Mouse (Mus musculus) large intestine, adult 2 months (tissue): Measurements from ENCODE around the gene Qtrt2. TPM values are rescaled to one million over a fixed set of nuclear protein-coding genes. Genes with fewer than 3 reads are reported as not detected.

Source experiments
- DNase-seq: peaks from one replicate; pipeline ENCODE4 v3.0.0-alpha.2; 2012; ENCODE audit warnings: low read depth, low spot score
- WGBS: fragments of 180-500 bp; shearing (Covaris S2); methylation state at CpG from one replicate; pipeline ENCODE4 v1.1.7; 2018; 5-methylcytosine and 5-hydroxymethylcytosine counted together
- polyA plus RNA-seq: library from polyadenylated mRNA; depleted of rRNA; stranded (reverse); fragments of >200 nt; gene quantifications from 2 replicates; pipeline ENCODE4 v1.2.3, GENCODE M21; 2012

Qtrt2 gene
- polyA plus RNA-seq, 1 experiment: 9.7 TPM

DNA sequence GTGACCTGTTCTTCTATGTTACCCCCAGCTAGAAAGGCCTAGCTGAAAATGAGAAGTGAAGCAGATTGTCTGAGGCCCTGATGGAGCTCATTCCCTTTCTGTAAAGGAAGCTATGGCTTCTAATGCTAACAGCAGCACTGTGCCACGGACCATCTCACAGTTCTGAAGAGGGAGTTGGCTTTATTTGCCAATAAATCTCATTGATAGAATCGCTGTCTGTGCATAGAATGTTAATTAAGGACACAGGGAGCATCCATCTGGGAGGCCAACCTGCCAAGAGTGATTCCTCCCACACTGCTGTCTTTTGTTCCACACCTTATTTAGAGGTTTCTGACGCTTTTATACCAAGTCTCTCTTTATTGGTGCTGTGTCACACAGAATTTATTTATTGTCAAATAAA lies 4.9 kb upstream of the Qtrt2 start:
- no peak for DNase-seq
- WGBS: 74% methylated on average over 3 of the region's 3 CpGs

GRCm38 (mm10) chr16:43930577-43930976 lies 4.0 kb upstream of the Qtrt2 start:
- no peak for DNase-seq

- no peak for DNase-seq
- WGBS: 94% methylated on average over 1 of the region's 1 CpGs
Observed at GRCm38 (mm10) chr16:43925846-43926245, 763 bp downstream of the Qtrt2 start.

DNA sequence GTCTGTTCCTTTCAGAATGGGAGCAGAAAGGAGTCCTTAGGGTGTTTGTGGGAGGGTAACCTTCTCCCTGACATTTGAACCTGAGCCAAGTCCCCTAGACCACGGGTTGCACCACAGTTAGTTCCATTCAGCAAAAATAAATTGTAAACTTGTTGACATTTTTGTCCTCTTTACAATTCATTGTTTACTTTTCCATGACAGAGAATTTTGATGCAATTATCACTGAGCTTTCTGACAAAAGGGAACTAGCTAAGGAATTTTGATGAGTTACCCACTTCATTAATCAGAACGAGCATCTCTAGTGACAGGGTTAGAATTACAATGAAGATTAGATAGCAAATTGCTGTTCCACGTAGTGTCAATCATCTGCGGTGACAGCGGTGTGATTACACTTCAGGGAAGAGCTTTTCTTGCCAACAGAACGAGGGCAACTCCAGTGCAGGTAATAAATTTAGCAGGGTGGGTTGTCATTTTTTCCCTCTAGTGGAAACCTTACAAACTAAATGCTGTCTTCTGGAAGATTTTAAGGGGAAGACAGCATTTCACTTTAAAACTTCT lies 1.5 kb downstream of the Qtrt2 start:
- 56% methylated on average over 6 of the region's 6 CpGs for WGBS
- DNase-seq: no peak

DNA sequence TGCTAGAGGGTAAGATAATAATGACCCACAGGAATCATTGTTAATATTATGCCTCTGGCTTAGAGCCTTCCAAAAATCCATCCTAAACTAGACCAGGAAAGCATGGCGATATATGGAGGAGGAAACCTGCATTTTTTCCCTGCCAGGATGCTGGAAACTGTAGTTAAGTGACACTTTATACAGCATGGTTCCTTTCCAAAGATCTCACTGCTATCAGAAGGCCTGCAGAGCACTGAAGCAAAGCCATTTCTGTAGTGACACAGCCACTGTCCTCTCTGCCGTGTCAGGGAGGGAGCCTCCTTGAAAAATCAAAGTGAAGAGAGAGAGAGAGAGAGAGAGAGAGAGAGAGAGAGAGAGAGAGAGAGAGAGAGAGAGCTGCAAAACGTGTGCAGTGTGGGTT lies 4.0 kb downstream of the Qtrt2 start:
- no peak for DNase-seq
- WGBS: 77% methylated on average over 3 of the region's 3 CpGs

DNA sequence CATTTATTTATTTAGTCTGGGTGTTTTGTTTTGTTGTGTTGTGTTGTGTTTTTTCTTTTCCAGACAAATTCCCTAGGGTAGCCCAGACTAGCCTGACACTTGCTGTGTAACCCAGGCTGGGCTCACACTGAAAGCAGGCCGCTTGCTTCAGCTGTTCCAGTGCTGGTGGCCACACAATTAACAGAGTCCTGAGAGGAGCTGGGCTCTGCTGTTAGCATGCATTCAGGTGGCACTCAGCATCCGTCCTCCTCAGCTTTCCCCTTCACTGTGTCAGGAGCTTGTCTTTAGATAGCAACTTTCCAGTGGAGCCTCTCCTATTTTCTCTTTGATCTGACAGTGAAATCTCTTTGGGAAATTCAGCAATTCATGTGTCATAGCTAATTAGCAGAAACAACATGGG lies 4.6 kb downstream of the Qtrt2 start:
- DNase-seq: no peak

GRCm38 (mm10) chr16:43918867-43919266 lies 7.7 kb downstream of the Qtrt2 start:
- no peak for DNase-seq
- 86% methylated on average over 3 of the region's 3 CpGs for WGBS

More for the DNA sequence above, 4.6 kb downstream of the Qtrt2 start:
- 97% methylated on average over 2 of the region's 2 CpGs for WGBS

GRCm38 (mm10) chr16:43908881-43909280 lies 17.7 kb downstream of the Qtrt2 start:
- DNase-seq: no peak
- WGBS: 88% methylated on average over 2 of the region's 2 CpGs

- no peak for DNase-seq
Observed at GRCm38 (mm10) chr16:43900571-43900970, 26.0 kb downstream of the Qtrt2 start.

DNA sequence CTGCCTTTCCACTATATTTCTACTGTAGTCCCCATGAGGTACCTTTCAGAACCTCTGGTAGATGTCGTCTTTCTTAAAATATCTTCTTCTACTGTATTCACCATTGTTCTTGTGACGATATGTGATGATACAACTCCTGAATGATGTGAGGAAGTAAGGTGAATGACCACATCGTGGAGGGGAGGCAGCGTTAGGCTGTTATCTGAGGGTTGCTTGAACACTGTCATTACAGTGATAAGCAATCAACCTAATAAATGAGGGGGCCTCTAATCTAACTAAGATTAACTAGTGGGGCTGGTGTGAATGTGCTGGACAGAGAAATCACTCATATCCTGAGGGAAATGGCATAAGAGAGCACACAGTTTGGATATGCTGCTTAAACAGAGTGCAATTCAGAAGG lies 26.5 kb downstream of the Qtrt2 start:
- 88% methylated on average over 4 of the region's 4 CpGs for WGBS
- DNase-seq: no peak

DNA sequence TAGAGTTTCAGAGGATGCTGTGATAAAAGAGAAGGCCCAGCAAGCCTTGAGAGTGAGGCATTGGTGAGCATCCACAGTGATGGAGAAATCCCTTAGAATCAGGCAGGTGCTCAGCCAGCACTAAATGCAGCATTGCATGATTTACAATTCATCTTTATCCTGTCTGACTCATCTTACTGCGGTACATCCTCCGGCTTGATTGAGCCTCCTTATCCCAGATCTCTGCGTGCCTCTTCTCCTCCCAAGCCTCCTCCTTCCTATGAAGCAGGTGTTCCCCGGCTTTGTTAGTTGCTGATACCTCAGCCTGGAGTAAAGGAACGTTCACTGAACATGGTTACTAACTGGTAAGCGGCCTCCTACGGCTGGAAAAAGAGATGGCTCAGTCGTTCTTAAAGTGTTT lies 32.1 kb downstream of the Qtrt2 start:
- DNase-seq: no peak
- WGBS: 91% methylated on average over 8 of the region's 8 CpGs

- WGBS: 77% methylated on average over 4 of the region's 4 CpGs
- no peak for DNase-seq
Observed at GRCm38 (mm10) chr16:43890747-43891336, 35.8 kb downstream of the Qtrt2 start.

DNA sequence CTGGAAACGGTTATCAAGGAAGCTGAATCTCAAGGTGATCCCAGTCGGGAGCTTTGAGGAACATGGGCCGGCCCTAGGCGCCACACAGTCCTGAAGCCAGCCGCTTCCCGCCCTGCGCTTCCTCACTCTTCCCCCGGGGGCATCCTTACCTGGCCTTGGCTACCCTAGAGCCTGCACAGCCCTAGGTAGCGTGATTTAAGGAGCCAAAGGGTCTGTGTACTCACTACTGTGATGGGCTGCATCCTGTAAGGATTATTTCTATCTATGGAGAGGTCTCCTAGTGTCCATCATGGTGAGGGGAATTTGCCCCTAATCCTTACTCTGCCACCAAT lies 36.6 kb downstream of the Qtrt2 start:
- no peak for DNase-seq
- WGBS: 0% methylated on average over 9 of the region's 9 CpGs

DNA sequence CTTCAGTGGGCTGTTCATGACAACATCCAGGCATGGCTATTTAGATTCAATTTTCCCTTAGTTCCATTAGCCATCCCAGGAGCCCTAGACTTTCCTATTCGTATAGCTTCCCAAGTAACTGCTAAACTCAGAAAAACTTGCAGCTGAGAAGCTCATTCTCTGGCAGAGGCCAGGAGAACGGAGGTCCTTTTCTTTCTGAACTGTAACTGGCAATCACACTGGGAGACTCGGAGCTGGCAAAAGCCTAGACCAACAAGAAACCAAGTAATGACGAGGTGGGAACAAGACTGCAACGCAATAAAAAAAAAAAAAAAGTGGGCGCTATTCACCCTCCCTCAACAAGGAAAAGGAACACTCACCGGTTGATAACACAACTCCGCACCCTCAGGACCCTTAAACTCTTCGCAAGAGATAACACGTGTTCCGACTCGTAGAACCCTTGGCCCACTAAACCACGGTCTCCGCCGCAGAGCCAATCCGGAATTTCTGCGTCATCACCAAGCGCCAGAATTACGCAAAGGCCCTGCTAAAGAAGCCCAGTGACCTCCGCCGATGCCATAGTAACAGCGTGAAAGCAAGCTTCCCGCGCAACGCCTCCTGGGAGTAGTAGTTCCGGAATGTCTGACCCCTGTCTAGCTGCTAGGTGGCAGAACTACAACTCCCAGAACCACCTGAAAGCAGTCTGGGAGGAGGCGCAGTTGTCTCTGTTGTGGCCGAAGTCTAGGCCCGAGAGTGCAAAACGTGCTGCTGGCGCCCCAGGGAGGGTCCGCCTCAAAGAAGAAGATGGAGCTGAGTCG lies 37.2 kb downstream of the Qtrt2 start, which contains the start of gene Ccdc191:
Gene Ccdc191, plus strand, starts transcription at position 593 of the 797 bp plus-strand sequence.
- under 1% methylated on average over 33 of the region's 33 CpGs for WGBS
- peak; percentile 100 for DNase-seq

DNA sequence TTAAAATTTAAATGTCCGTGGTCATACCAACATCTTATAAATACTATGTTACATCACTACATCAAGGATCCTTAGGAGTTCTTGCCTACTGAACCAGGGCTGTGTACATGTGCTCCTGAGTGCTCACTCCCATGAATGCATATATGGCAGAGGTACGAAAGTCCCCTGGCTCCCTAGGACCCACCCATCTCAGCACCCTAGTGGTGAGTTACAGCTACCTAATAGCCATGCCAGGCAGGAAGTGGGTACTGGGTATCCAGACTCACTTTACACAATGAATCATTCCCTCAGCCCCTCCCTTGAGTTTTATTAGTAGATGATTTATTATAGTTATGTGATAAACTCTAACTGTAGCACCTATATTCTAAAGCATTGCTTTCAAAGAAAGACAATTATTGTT lies 44.3 kb downstream of the Qtrt2 start:
- peak; percentile 19 for DNase-seq
- 59% methylated on average over 2 of the region's 2 CpGs for WGBS

DNA sequence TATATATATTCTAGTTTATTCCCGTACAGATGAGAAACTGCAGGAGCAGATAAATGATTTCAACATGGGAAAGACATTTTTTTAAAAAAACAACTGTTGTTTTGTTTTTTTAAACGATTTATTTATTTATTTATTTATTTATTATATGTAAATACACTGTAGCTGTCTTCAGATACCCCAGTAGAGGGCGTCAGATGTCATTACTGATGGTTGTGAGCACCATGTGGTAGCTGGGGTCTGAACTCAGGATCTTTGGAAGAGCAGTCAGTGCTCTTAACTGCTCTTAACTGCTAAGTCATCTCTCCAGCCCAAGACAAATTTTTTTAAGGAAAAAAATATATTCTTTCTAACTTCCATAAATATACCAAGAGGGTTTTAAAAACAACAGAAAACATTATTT lies 45.0 kb downstream of the Qtrt2 start:
- 66% methylated on average over 3 of the region's 3 CpGs for WGBS
- DNase-seq: no peak

GRCm38 (mm10) chr16:43879769-43880168 lies 46.8 kb downstream of the Qtrt2 start:
- DNase-seq: no peak
- 90% methylated on average over 6 of the region's 6 CpGs for WGBS

GRCm38 (mm10) chr16:43871419-43871818 lies 55.2 kb downstream of the Qtrt2 start:
- WGBS: 85% methylated on average over 7 of the region's 7 CpGs
- no peak for DNase-seq

GRCm38 (mm10) chr16:43869805-43870204 lies 56.8 kb downstream of the Qtrt2 start:
- DNase-seq: no peak

DNA sequence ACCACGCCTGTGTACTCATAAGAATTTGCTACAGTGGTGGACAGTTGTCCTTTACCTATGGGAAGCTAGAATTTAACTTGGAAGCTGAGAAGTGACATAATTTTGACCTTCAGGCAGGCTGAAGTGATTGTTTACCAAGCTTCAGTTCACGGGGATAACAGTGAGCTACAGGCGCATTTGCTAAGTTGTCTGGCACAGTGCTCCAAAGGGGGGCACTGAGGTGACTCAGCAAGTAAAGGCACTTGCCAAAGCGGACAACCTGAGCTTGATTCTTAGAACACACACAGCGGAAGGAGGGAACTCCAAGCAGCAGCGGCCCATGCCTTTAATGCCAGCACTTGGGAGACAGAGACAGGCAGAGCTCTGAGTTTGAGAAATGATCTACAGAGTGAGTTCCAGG lies 66.0 kb downstream of the Qtrt2 start:
- no peak for DNase-seq
- 64% methylated on average over 6 of the region's 6 CpGs for WGBS

- WGBS: 92% methylated on average over 5 of the region's 5 CpGs
- no peak for DNase-seq
Observed at GRCm38 (mm10) chr16:43858941-43859476, 67.6 kb downstream of the Qtrt2 start.
